Mouse (Mus musculus): ENCODE data around the gene Gm9945.
A peak's percentile ranks its signal among the peaks of the same experiment; 100 is the strongest.

Gm9945 gene

DNA sequence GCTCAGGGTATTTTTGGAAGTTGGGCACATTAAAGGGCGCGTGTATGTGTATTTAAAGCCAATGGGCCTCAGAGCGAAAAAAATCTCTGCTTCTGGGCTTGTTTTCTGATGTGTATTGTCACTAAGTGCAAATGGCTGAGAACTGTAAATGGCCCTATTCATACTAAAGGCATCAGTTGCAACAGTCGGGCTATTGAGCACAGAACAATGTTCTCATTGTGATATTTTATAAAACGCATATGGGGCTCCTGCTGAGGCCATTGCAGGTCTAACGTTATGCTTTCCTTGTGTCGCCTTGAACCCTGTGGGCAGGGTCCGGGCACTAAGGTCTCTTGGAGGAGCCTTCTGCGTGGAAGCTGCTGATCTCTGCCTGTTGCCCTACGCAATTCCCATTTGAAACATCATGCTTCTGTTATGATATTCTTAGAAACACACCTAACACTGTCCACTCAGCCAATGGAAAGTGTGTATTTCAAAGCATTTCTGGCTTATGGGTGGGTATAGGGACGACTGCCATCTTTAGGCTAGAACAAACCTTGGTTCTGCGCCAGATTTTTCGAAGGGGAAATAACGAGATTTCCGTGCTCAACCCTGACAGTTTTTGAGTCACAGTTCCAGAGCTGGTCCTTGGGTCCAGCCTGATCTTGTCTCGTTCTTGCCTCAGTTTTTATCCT is 10.5 kb upstream of the Gm9945 start:
- Histone ChIP-seq H3K36me3 (ENCODE audit: insufficient read depth, low read length) (no peaks in the 10 kb centered on the region), H3K4me1 (replicated peaks; ENCODE audit: low read depth, low read length) (peaks cover 36% of the 10 kb centered on the region), H3K4me3 (replicated peaks; ENCODE audit: low read length) (no peak overlapping the region), H3K27me3 (ENCODE audit: insufficient read depth, low read length) (peaks cover 95% of the 10 kb centered on the region), H3K9me3 (ENCODE audit: low read length) (no peaks in the 10 kb centered on the region)
- TF ChIP-seq CTCF (conservative IDR thresholded peaks at IDR 0.05; ENCODE audit: low read length) (no peak), POU5F1 (IDR thresholded peaks at IDR 0.05; ENCODE audit: borderline replicate concordance, low read length) (no peak), NANOG (IDR thresholded peaks at IDR 0.05; ENCODE audit: borderline replicate concordance, low read length) (peak; percentile 23; the same call in 1 of the 2 replicates)

- TF ChIP-seq NANOG (IDR thresholded peaks at IDR 0.05; ENCODE audit: borderline replicate concordance, low read length) (no peak), CTCF (conservative IDR thresholded peaks at IDR 0.05; ENCODE audit: low read length) (peak; percentile 85)
- peaks cover 95% of the 10 kb centered on the region for H3K27me3 ChIP-seq (ENCODE audit: insufficient read depth, low read length)
- H3K9me3 ChIP-seq (ENCODE audit: low read length) = no peaks in the 10 kb centered on the region
- H3K36me3 ChIP-seq (ENCODE audit: insufficient read depth, low read length) = no peaks in the 10 kb centered on the region
- peaks cover 31% of the 10 kb centered on the region for H3K4me1 ChIP-seq (replicated peaks; ENCODE audit: low read depth, low read length)
- H3K4me3 ChIP-seq (replicated peaks; ENCODE audit: low read length) = peak within 1 kb of the TSS; percentile 24
Measured at GRCm38 (mm10) chr11:53469968-53470695, 9.8 kb upstream of the Gm9945 start, which contains the start of gene Gm9837. TSS of gene Gm9837 (minus strand) at chr11:53470479.

DNA sequence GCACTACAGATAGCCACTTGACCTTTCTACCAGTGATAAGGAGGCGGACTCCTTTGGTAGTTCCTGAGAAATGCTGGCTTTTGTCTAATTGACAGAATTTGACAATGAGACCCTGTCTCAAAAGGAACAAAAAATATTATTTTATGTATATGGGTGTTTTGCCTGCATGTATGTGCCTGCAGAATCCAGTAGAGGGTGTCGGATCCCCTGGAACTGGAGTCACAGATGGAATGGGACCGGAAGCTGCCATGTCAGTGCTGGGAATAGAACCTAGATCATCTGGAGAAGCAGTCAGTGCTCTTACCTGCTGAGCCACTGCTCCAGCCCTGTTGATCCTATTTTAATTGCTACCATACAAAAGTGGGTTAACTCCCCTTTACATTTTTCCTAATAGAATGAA is 7.3 kb upstream of the Gm9945 start:
- Histone ChIP-seq H3K4me3 (replicated peaks; ENCODE audit: low read length) (no peak overlapping the region), H3K36me3 (ENCODE audit: insufficient read depth, low read length) (no peaks in the 10 kb centered on the region), H3K27me3 (ENCODE audit: insufficient read depth, low read length) (peaks cover 92% of the 10 kb centered on the region), H3K9me3 (ENCODE audit: low read length) (no peaks in the 10 kb centered on the region), H3K4me1 (replicated peaks; ENCODE audit: low read depth, low read length) (peaks cover 8% of the 10 kb centered on the region)
- TF ChIP-seq NANOG (IDR thresholded peaks at IDR 0.05; ENCODE audit: borderline replicate concordance, low read length) (no peak), CTCF (conservative IDR thresholded peaks at IDR 0.05; ENCODE audit: low read length) (peak; percentile 10; the same call in 1 of the 2 replicates)

GRCm38 (mm10) chr11:53475620-53476019 is 4.3 kb upstream of the Gm9945 start:
- Histone ChIP-seq H3K4me1 (replicated peaks; ENCODE audit: low read depth, low read length) (peaks cover 8% of the 10 kb centered on the region; the same call in 1 of the 2 replicates), H3K9me3 (ENCODE audit: low read length) (no peaks in the 10 kb centered on the region)
- TF ChIP-seq CTCF (conservative IDR thresholded peaks at IDR 0.05; ENCODE audit: low read length) = no peak
- no peak for TF ChIP-seq POU5F1 (IDR thresholded peaks at IDR 0.05; ENCODE audit: borderline replicate concordance, low read length)
- no peak for TF ChIP-seq NANOG (IDR thresholded peaks at IDR 0.05; ENCODE audit: borderline replicate concordance, low read length)

DNA sequence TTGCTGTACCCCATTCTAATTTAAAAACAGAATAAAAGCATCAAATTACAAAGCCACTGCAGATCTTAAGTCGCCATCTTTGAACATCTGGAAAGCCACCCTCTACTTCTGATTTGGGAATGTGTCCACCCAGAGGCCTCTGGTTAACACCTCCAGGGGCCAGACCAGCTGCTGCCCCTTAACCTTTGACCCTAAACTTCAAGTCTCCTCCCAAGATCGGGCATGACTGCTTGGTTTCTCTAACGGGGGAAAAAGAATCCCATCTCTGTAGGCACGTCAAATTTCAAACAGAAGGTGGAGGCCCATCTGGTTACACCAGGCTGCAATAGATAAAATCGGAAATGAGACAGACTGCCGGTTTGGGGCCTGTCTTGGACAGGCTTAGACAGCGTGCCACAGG is 2.1 kb upstream of the Gm9945 start:
- Histone ChIP-seq H3K36me3 (ENCODE audit: insufficient read depth, low read length) (no peaks in the 10 kb centered on the region), H3K4me3 (replicated peaks; ENCODE audit: low read length) (peak overlapping the region; percentile 80; the same call in 1 of the 2 replicates), H3K4me1 (replicated peaks; ENCODE audit: low read depth, low read length) (peaks cover 7% of the 10 kb centered on the region; the same call in 1 of the 2 replicates), H3K9me3 (ENCODE audit: low read length) (no peaks in the 10 kb centered on the region), H3K27me3 (ENCODE audit: insufficient read depth, low read length) (peaks cover 90% of the 10 kb centered on the region)
- TF ChIP-seq NANOG (IDR thresholded peaks at IDR 0.05; ENCODE audit: borderline replicate concordance, low read length) (no peak), CTCF (conservative IDR thresholded peaks at IDR 0.05; ENCODE audit: low read length) (no peak), POU5F1 (IDR thresholded peaks at IDR 0.05; ENCODE audit: borderline replicate concordance, low read length) (no peak)

More at GRCm38 (mm10) chr11:53475620-53476019, 4.3 kb upstream of the Gm9945 start:
- Histone ChIP-seq H3K27me3 (ENCODE audit: insufficient read depth, low read length) (peaks cover 92% of the 10 kb centered on the region), H3K36me3 (ENCODE audit: insufficient read depth, low read length) (no peaks in the 10 kb centered on the region), H3K4me3 (replicated peaks; ENCODE audit: low read length) (no peak overlapping the region)

- TF ChIP-seq POU5F1 (IDR thresholded peaks at IDR 0.05; ENCODE audit: borderline replicate concordance, low read length) (no peak), NANOG (IDR thresholded peaks at IDR 0.05; ENCODE audit: borderline replicate concordance, low read length) (no peak), CTCF (conservative IDR thresholded peaks at IDR 0.05; ENCODE audit: low read length) (no peak)
- H3K27me3 ChIP-seq (ENCODE audit: insufficient read depth, low read length) = peaks cover 90% of the 10 kb centered on the region
- H3K4me1 ChIP-seq (replicated peaks; ENCODE audit: low read depth, low read length) = peaks cover 7% of the 10 kb centered on the region; the same call in 1 of the 2 replicates
- no peaks in the 10 kb centered on the region for H3K36me3 ChIP-seq (ENCODE audit: insufficient read depth, low read length)
- H3K4me3 ChIP-seq (replicated peaks; ENCODE audit: low read length) = peak overlapping the region; percentile 80
- no peaks in the 10 kb centered on the region for H3K9me3 ChIP-seq (ENCODE audit: low read length)
Measured at GRCm38 (mm10) chr11:53478383-53479170, 1.4 kb upstream of the Gm9945 start.

- no peaks in the 10 kb centered on the region for H3K36me3 ChIP-seq (ENCODE audit: insufficient read depth, low read length)
- TF ChIP-seq NANOG (IDR thresholded peaks at IDR 0.05; ENCODE audit: borderline replicate concordance, low read length) (no peak), POU5F1 (IDR thresholded peaks at IDR 0.05; ENCODE audit: borderline replicate concordance, low read length) (no peak), CTCF (conservative IDR thresholded peaks at IDR 0.05; ENCODE audit: low read length) (no peak)
- H3K4me3 ChIP-seq (replicated peaks; ENCODE audit: low read length) = peak overlapping the region; percentile 80
- H3K27me3 ChIP-seq (ENCODE audit: insufficient read depth, low read length) = peaks cover 85% of the 10 kb centered on the region
- H3K9me3 ChIP-seq (ENCODE audit: low read length) = no peaks in the 10 kb centered on the region
- H3K4me1 ChIP-seq (replicated peaks; ENCODE audit: low read depth, low read length) = peaks cover 7% of the 10 kb centered on the region; the same call in 1 of the 2 replicates
Measured at GRCm38 (mm10) chr11:53479171-53479782, 689 bp upstream of the Gm9945 start.

All from E14TG2a.4 (cell line).